Mouse (Mus musculus) hindbrain, embryonic 10.5 days (tissue): ENCODE results near the gene Traf3ip1. TPM values are rescaled to one million over a fixed set of nuclear protein-coding genes. Genes with fewer than 3 reads are reported as not detected.

Experiments used
- DNase-seq: peaks from one replicate; pipeline ENCODE4 v3.0.0-alpha.2; 2017; ENCODE audit warnings: low spot score
- H3K27ac ChIP-seq: fragments of 300-500 bp; sonication (generic); 2 replicates; pipeline ENCODE4 v1.5.1; 2016; ENCODE audit warnings: mild to moderate bottlenecking, moderate library complexity
- H3K27me3 ChIP-seq: fragments of 300-500 bp; sonication (generic); 2 replicates; pipeline ENCODE4 v1.6.1; 2016; ENCODE audit warnings: mild to moderate bottlenecking; ENCODE audit not compliant: poor library complexity, insufficient read depth, severe bottlenecking
- H3K36me3 ChIP-seq: fragments of 300-500 bp; sonication (generic); 2 replicates; pipeline ENCODE4 v1.6.1; 2016; ENCODE audit warnings: mild to moderate bottlenecking, moderate library complexity
- H3K4me1 ChIP-seq: fragments of 300-500 bp; sonication (generic); replicated peaks from 2 replicates; pipeline ENCODE4 v1.6.1; 2016; ENCODE audit warnings: mild to moderate bottlenecking
- H3K4me3 ChIP-seq: fragments of 300-500 bp; sonication (generic); 2 replicates; pipeline ENCODE4 v1.5.1; 2016; ENCODE audit warnings: mild to moderate bottlenecking, moderate library complexity
- H3K9me3 ChIP-seq: fragments of 300-500 bp; sonication (generic); 2 replicates; pipeline ENCODE4 v1.6.1; 2016; ENCODE audit warnings: mild to moderate bottlenecking, moderate library complexity
- WGBS: fragments of 180-500 bp; shearing (Covaris S2); methylation state at CpG from one replicate; pipeline ENCODE4 v1.1.7; 2016; 5-methylcytosine and 5-hydroxymethylcytosine counted together
- polyA plus RNA-seq: library from polyadenylated mRNA; unstranded; fragments of >200 nt; fragmentation: Nextera tagmentation; extraction: Ambion mirVana; gene quantifications from 2 replicates; pipeline ENCODE4 v1.2.1, GENCODE M21; 2016

Traf3ip1 gene
- polyA plus RNA-seq, result 9.3 and 11.0 TPM in 2 replicates

DNA sequence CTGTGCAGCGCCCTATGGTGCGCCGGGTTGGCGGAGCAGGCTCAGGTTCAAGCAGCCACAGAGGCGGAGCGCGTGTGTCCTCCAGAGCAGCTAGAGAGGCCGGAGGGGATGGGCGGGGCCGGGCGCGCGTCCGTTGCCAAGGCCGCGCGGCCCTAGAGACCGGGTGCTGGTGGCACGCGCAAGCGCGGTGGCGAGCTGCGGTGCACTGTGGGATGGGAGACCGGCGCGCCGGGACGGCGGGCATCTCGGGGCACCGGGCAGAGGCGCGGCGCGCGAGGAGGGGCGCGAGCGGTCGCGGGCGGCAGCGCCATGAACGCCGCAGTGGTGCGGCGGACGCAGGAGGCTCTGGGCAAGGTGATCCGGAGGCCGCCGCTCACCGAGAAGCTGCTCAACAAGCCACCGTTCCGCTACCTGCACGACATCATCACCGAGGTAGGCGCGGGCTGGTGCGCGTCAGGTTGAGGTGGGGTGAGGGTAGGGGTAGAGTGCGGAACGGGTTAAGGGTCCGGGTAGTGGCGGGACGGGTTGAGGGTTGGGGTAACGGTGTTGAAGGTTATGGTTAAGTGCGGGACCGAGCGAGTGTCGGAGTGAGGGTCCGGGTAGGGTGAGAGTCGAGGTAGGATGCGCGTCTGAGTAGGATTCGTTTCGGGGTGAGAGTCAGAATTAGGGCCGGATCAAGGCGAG lies at the start of gene Traf3ip1:
TSS of gene Traf3ip1 (plus strand) at position 191 of the 684 bp plus-strand sequence.
- H3K4me1 ChIP-seq, result peaks cover 23% of the 10 kb centered on the region
- WGBS, result under 1% methylated on average over 79 of the region's 79 CpGs
- peak within 1 kb of the TSS; percentile 90 for H3K27ac ChIP-seq

DNA sequence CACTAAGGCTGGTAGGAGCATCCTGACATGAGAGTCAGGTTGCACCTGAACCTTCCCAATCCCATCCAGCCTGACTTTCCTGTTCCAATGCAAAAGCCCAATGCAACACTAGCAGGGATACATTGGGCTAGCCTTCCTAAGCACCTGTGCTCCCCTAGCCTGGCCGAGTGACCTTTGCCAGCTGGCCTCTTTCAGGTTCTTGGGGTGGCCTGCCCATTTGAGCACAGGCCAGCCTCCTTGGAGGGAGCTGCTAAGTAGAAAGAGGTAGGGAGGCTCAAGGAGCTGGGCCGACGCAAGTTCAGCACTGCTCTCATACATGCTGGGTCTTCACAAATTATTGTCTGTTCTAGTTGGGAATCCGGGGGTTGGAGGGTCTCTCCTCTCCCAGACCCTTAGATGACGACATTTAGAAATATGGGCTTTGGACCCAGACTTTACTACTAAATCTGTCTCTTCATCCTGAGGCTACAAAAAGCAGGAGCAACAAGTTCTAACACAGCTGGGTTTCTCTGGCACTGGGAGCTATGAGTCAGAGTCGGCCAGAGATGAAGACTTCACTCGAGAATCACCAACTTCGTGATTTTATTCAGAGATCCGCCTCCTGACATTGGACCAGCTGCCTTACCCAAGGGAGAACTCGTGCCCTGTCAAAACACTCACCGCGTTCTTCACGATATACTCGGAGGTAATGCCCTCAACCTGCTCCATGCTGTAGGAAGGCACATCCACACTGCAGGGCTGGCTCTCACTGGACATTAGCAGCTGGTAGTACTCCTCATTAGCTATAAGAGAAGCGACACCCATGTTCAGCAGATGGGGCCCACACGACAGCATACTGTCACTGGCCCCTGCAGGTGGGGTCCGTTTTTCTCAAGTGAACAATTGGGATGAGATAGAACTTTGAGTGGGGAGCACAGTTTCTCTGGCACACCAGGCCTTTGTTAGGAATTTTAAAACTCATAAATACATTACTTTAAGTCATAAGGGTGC lies 49.3 kb upstream of the Traf3ip1 start:
- WGBS, result 90% methylated on average over 17 of the region's 17 CpGs
- DNase-seq, result no peak
- Histone ChIP-seq H3K9me3 (peaks cover 9% of the 10 kb centered on the region; the same call in 1 of the 2 replicates), H3K4me3 (no peak overlapping the region), H3K4me1 (no peaks in the 10 kb centered on the region), H3K27ac (no peak overlapping the region), H3K36me3 (peaks cover 30% of the 10 kb centered on the region), H3K27me3 (no peaks in the 10 kb centered on the region)

More for the DNA sequence above, at the start of gene Traf3ip1:
- peak; percentile 94 for DNase-seq
- Histone ChIP-seq H3K36me3 (peaks cover 9% of the 10 kb centered on the region), H3K27me3 (no peaks in the 10 kb centered on the region), H3K4me3 (peak within 1 kb of the TSS; percentile 95), H3K9me3 (no peaks in the 10 kb centered on the region)

DNA sequence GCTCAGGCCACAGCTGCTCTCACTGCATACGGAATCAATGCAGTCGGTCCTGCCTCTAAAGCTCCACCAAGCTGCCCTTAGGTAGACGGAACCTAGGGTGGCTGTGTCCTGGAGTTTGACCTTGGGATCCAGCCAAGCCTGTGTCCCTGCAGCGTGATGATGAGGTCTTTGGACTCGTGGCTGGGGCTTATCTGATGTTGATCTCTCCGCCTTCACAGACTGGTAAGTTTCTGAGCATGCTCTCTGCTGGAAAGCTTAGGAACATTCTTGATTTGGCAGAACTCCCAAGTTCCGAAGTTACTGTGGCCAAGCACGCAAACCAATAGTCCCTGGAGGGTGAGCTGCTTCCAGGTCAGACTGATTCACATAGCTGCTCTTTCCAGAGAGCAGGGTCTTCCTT lies 48.4 kb upstream of the Traf3ip1 start:
- no peak for DNase-seq
- Histone ChIP-seq H3K27ac (no peak overlapping the region), H3K36me3 (peaks cover 30% of the 10 kb centered on the region), H3K9me3 (peaks cover 9% of the 10 kb centered on the region; the same call in 1 of the 2 replicates), H3K27me3 (no peaks in the 10 kb centered on the region), H3K4me3 (no peak overlapping the region), H3K4me1 (no peaks in the 10 kb centered on the region)
- 87% methylated on average over 8 of the region's 8 CpGs for WGBS

DNA sequence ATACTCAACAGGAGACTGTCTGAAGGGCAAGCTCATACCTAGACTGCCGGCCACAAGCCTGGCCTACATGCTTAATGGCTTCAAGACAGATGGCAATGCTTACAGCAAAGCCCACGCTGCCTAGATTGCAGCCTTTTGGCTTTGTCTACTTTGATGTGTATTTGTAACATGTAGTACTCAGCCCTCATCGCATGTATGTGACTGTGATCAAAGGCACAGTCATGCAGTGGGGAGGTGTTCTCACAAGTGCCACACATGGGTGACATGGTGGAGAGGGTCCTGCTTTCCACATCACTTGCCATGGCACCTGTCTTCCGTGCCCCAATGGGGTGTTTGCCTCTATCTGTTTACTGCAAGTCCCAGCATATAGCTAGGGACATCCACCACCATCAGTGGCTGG lies 47.9 kb upstream of the Traf3ip1 start:
- no peak for DNase-seq
- WGBS, result 91% methylated on average over 4 of the region's 4 CpGs
- no peak overlapping the region for H3K27ac ChIP-seq
- no peak overlapping the region for H3K4me3 ChIP-seq
- peaks cover 30% of the 10 kb centered on the region for H3K36me3 ChIP-seq
- H3K9me3 ChIP-seq, result peaks cover 9% of the 10 kb centered on the region; the same call in 1 of the 2 replicates
- H3K4me1 ChIP-seq, result peaks cover 1% of the 10 kb centered on the region; the same call in 1 of the 2 replicates
- no peaks in the 10 kb centered on the region for H3K27me3 ChIP-seq

DNA sequence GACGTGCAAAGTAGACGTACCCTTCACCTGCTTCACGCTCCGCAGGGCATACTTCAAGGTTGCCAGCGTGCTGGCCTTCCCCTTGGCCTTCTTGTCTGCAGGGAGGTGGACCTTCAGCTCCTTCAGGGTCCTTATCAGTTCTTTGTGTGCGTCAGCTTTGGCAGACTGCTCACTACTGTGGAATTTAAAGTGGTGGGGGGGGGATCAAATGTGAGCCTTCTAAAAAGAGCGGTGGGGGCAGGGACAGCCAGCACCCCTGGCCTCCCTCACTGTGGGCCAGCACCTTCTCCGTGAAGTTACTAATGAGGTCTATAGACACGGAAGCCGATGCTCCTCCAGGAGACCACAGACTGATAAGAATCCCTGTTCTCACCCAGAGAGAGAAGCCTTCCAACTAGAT lies 45.8 kb upstream of the Traf3ip1 start:
- H3K36me3 ChIP-seq, result peaks cover 30% of the 10 kb centered on the region
- DNase-seq, result no peak
- WGBS, result 96% methylated on average over 10 of the region's 10 CpGs
- no peaks in the 10 kb centered on the region for H3K27me3 ChIP-seq
- H3K27ac ChIP-seq, result no peak overlapping the region
- no peak overlapping the region for H3K4me3 ChIP-seq
- H3K4me1 ChIP-seq, result peaks cover 11% of the 10 kb centered on the region
- H3K9me3 ChIP-seq, result peaks cover 9% of the 10 kb centered on the region; the same call in 1 of the 2 replicates

DNA sequence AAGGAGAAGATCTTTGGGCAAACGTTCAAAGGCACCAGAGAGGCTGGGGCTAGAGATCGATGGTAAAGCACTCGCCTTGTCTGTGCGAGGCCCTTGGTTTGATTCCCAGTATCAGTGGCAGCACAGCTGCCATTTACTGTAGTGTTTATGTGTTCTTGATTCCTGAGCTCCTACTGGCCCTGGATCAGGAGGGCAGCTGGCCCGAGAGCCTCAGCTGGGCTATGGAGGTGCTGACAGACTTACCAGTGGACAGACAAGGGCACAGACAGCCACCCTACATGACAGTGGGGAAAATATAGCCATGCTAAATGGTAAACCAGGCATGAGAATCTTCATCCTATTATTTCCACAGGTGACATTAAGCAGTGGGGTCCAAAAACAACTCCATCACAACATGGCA lies 43.6 kb upstream of the Traf3ip1 start:
- Histone ChIP-seq H3K27me3 (no peaks in the 10 kb centered on the region; the same call in 1 of the 2 replicates), H3K9me3 (peaks cover 9% of the 10 kb centered on the region; the same call in 1 of the 2 replicates), H3K27ac (no peak overlapping the region), H3K4me3 (no peak overlapping the region), H3K4me1 (peaks cover 33% of the 10 kb centered on the region), H3K36me3 (peaks cover 27% of the 10 kb centered on the region)
- DNase-seq, result no peak
- 97% methylated on average over 5 of the region's 5 CpGs for WGBS

DNA sequence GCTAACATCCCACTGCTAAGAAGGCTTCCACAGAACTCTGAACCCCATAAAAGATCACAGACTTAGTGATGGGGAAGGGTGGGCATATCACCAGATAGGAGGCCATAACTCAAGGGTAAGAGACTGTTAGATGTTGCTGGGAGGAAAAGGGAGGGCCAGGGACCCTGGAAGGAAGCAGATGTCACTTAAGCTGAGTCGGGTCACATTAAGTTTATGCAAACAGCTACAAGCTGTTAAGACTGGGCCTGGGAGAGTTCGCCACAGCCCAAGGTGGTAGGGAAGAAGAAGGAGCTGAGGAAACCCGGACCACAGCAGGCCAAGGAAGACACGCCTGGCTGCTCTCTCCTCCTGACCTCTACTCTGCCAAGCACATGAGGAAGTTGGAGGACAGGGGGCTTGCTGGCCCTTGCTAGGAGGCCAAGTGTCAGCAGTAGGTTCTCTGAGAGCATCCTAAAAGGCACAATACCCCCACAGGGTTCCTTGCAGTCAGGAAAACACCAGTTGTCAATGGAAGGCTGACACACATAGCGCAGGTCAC lies 42.8 kb upstream of the Traf3ip1 start:
- no peak for DNase-seq
- Histone ChIP-seq H3K4me3 (no peak overlapping the region), H3K9me3 (peaks cover 9% of the 10 kb centered on the region; the same call in 1 of the 2 replicates), H3K36me3 (peaks cover 27% of the 10 kb centered on the region), H3K4me1 (peaks cover 41% of the 10 kb centered on the region), H3K27me3 (no peaks in the 10 kb centered on the region; the same call in 1 of the 2 replicates), H3K27ac (no peak overlapping the region)
- WGBS, result 60% methylated on average over 5 of the region's 5 CpGs

DNA sequence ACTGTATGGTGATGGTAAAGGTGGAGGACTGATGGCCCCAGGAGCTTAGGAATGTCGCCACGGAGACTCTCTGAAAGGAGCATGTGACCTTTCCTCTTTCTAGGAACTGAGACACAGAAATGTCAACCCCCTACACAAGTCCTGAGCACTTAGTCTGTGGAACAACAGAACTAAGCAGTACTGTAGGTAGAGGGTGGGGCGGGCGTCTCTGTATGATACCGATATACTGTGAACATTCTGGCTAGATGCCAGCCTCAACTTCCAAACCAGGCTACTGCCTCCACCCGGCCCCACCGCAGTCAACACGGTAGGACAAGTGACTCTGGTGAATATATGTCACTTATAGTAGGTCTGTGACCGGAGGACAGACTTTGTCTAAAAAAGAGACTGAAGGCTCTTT lies 40.5 kb upstream of the Traf3ip1 start:
- H3K36me3 ChIP-seq, result peaks cover 6% of the 10 kb centered on the region
- H3K4me1 ChIP-seq, result peaks cover 64% of the 10 kb centered on the region
- 85% methylated on average over 9 of the region's 9 CpGs for WGBS
- no peak for DNase-seq
- H3K4me3 ChIP-seq, result no peak overlapping the region
- H3K27ac ChIP-seq, result no peak overlapping the region
- no peaks in the 10 kb centered on the region for H3K9me3 ChIP-seq
- peaks cover 20% of the 10 kb centered on the region for H3K27me3 ChIP-seq

DNA sequence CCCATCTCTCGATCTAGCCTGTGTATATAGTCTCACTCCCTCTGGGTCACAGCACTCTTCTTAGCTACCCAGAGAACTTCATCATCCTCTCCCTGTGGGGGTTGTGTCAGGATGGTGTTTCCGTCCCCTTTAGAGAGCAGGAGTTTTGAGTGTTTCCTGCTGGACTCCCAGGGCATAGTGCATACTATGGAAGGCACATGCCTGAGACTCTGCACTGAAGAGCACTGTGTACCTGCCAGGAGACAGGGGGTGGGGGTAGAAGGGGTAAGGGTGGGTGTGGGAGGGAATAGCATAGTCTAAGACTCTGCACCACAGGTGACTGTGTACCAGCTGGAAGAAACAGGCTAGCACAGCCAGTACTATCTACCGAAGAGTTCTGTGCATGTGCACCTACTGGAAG lies 40.1 kb upstream of the Traf3ip1 start:
- Histone ChIP-seq H3K36me3 (0 out of 2 replicates have a peak, but pooled peaks cover 1% of the 10 kb centered on the region), H3K4me3 (no peak overlapping the region), H3K27ac (no peak overlapping the region), H3K27me3 (peaks cover 20% of the 10 kb centered on the region), H3K9me3 (no peaks in the 10 kb centered on the region), H3K4me1 (peaks cover 67% of the 10 kb centered on the region)
- 85% methylated on average over 3 of the region's 3 CpGs for WGBS
- no peak for DNase-seq

DNA sequence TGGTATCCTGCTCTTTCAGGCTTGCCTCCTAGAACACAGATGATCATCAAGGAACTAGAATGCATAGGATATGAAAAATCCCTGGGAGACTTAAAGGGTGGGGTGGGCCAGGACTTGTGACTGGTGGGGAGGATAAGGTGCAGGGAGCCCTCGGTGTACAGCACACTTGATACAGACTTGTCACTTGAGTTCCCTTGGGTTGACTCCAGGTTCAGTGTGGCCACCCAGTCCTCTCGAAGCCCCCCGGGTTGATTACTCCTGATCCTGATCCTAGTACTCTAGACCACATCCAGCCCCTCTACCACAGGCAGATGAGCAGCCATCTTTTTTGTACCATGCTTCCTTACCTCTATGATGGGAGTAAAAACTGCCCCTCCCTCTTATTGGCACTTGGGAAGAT lies 39.5 kb upstream of the Traf3ip1 start:
- Histone ChIP-seq H3K9me3 (no peaks in the 10 kb centered on the region), H3K27ac (peak overlapping the region; percentile 80; the same call in 1 of the 2 replicates), H3K36me3 (no peaks in the 10 kb centered on the region), H3K27me3 (peaks cover 20% of the 10 kb centered on the region), H3K4me1 (peaks cover 71% of the 10 kb centered on the region), H3K4me3 (no peak overlapping the region)
- DNase-seq, result no peak
- WGBS, result 92% methylated on average over 3 of the region's 3 CpGs

DNA sequence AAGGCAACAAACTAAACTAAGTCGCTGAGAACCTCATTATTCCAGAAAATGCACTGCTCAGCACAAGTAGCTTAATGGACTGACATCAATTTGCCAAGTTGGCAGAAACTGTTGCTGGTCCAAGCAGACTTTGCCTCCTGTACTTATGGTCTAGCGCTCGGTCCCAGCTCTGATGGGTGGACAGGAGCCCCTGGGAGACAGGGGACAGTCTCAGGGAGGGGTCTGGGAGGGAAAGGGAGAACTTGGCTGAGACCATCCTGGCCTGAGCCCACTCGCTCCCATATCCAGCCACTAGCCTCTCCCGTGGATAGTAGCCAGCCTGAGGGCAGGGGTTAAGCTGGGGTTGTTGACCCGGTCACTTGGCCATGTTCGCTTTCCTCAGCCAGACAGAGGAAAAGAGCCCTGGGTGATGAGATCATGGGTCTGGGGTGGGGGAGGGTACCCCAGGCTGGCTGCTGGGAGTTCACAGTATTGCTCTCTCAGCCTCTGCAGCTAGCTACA lies 38.7 kb upstream of the Traf3ip1 start:
- Histone ChIP-seq H3K4me3 (peak overlapping the region; percentile 14), H3K4me1 (peaks cover 79% of the 10 kb centered on the region), H3K36me3 (no peaks in the 10 kb centered on the region), H3K27me3 (peaks cover 20% of the 10 kb centered on the region), H3K27ac (peak overlapping the region; percentile 80), H3K9me3 (no peaks in the 10 kb centered on the region)
- peak; percentile 58 for DNase-seq
- WGBS, result 40% methylated on average over 7 of the region's 7 CpGs

DNA sequence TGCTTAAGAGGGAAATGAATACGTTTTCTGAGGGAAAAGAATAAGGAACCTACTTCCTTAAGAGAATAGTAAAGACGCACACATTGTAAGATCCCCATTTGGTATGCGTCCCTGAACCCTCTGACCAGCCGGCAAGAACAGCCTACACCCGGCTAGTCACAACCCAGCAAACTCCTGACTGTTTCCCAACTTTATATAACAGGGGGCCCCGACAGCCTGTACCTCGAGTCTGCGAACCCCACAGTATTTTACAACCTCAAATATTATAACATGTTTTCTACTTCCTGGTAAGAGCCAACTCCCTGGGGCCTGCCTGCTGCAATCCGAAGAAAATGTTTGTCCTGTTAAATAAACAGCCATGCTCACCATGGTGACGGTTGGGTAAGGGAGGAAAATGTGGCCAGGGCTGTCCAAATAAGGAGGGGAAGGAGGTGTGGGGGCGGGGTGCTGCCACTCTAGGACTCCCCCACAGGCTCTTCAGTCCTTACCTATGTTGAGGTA lies 38.1 kb upstream of the Traf3ip1 start:
- Histone ChIP-seq H3K4me3 (peak overlapping the region; percentile 14; the same call in 1 of the 2 replicates), H3K9me3 (no peaks in the 10 kb centered on the region), H3K4me1 (peaks cover 79% of the 10 kb centered on the region), H3K27me3 (peaks cover 20% of the 10 kb centered on the region), H3K36me3 (no peaks in the 10 kb centered on the region), H3K27ac (peak overlapping the region; percentile 80)
- peak; percentile 44 for DNase-seq
- 32% methylated on average over 11 of the region's 11 CpGs for WGBS
